Comparison of ENCODE assay signal across 8 mouse cellular contexts in genomic region chr8:125389756-125390505, GRCm38 (mm10).
DNase-seq lines count a peak whose midpoint lies in the region; ATAC-seq and TF ChIP-seq lines count a peak whose summit lies in the region.
"Had no signal": no experiment of that assay in that cellular context is flagged by ENCODE, and none has a peak within 500 bp of the region (broad histone marks: within the 10 kb centered on the region; RNA-seq: fewer than 3 reads in every experiment).

No protein-coding gene starts in this region.

- WGBS in hindbrain, embryonic 16.5 days, result 46% methylated on average over 13 of the region's 13 CpGs

- H3K36me3 ChIP-seq in hindbrain, embryonic 16.5 days (ENCODE audit: control insufficient read depth, insufficient read depth, low read length), result no peaks in the 10 kb centered on the region
- H3K36me3 ChIP-seq: limb, embryonic 12.5 days had no signal

- ATAC-seq in hindbrain, embryonic 16.5 days, result peak; percentile 29
- no peak for ATAC-seq in erythroid progenitor cell, adult 5-6 weeks (replicated peaks; ENCODE audit: low FRiP score, poor library complexity, severe bottlenecking)

- H3K9me3 ChIP-seq in hindbrain, embryonic 16.5 days (ENCODE audit: control insufficient read depth, low read length), result no peaks in the 10 kb centered on the region
- H3K9me3 ChIP-seq: limb, embryonic 12.5 days had no signal

- DNase-seq in adrenal gland, postnatal 14 days, result peak; percentile 89
- peak; percentile 98 for DNase-seq in cerebellum, adult 8-10 months
- DNase-seq in gastrocnemius, postnatal 36 days, result peak; percentile 30 to 48
- DNase-seq in left cerebral cortex, adult 2 months (ENCODE audit: extremely low spot score in 1 of 2, low spot score in 2 of 2), result peak; percentile 77 to 78
- DNase-seq in right cerebral cortex, postnatal 10 days (ENCODE audit: low spot score in 2 of 2), result peak; percentile 94

- peak overlapping the region; percentile 47; the same call in 1 of the 2 replicates for H3K9ac ChIP-seq in hindbrain, embryonic 16.5 days (ENCODE audit: low read depth, low read length)
- H3K9ac ChIP-seq: limb, embryonic 12.5 days had no signal

- H3K4me2 ChIP-seq in hindbrain, embryonic 16.5 days (ENCODE audit: low read length), result no peak overlapping the region; the same call in 1 of the 2 replicates
- H3K4me2 ChIP-seq: limb, embryonic 12.5 days had no signal

- peak overlapping the region; percentile 86 for H3K27ac ChIP-seq in hindbrain, embryonic 16.5 days (ENCODE audit: low read depth, low read length)
- peak overlapping the region; percentile 75 for H3K27ac ChIP-seq in left cerebral cortex, adult 2 months
- H3K27ac ChIP-seq: limb, embryonic 12.5 days had no signal

- intact Hi-C loops in gastrocnemius, postnatal 36 days (cut with DNase I), result loop anchor here (2.0 kb wide), 1 partner anchor 21 kb away; no protein-coding TSS in a partner anchor
- intact Hi-C loops in left cerebral cortex, adult 2 months (cut with DNase I), result loop anchor here (5.0 kb wide), 3 partner anchors 98 to 177 kb away; partner anchors contain the start of gene Sipa1l2

- TF ChIP-seq CTCF in left cerebral cortex, adult 2 months (IDR thresholded peaks at IDR 0.05), result no peak

- H3K27me3 ChIP-seq in hindbrain, embryonic 16.5 days (replicated peaks; ENCODE audit: control insufficient read depth, insufficient read depth, low read length), result no peaks in the 10 kb centered on the region
- H3K27me3 ChIP-seq: limb, embryonic 12.5 days had no signal

- H3K4me1 ChIP-seq in hindbrain, embryonic 16.5 days (ENCODE audit: control insufficient read depth, insufficient read depth, low read depth, low read length), result peaks cover 48% of the 10 kb centered on the region

- H3K4me3 ChIP-seq in hindbrain, embryonic 16.5 days (ENCODE audit: low read length), result no peak overlapping the region
- H3K4me3 ChIP-seq in left cerebral cortex, adult 2 months, result no peak overlapping the region
- H3K4me3 ChIP-seq: limb, embryonic 12.5 days had no signal

Comparison
In these comparisons a context has a peak if more than half of its experiments do, and no peak if none do; other contexts are left out.
1. DNase-seq: peak in every context shown above with its lines; median percentile 98 in cerebellum, adult 8-10 months; 94 in right cerebral cortex, postnatal 10 days; 89 in adrenal gland, postnatal 14 days; 78 in left cerebral cortex, adult 2 months; 39 in gastrocnemius, postnatal 36 days.